Mouse (Mus musculus): ENCODE data around the gene Mtch2.

GRCm38 (mm10) chr2:90904856-90905224 is 57.9 kb downstream of the Mtch2 start:
- no peak for TF ChIP-seq POLR2A (IDR thresholded peaks at IDR 0.05; ENCODE audit: low read depth, low read length)
- no peak for TF ChIP-seq CTCF (IDR thresholded peaks at IDR 0.05; ENCODE audit: extremely low read depth, insufficient read depth, insufficient read length, insufficient replicate concordance)
